Mouse (Mus musculus): ENCODE data around the gene Mas1.

GRCm38 (mm10) chr17:12834317-12834716 lies 33.6 kb downstream of the Mas1 start:
- no peak for TF ChIP-seq POLR2A (IDR thresholded peaks at IDR 0.05; ENCODE audit: insufficient read length, low read depth)
- TF ChIP-seq TCF12 (IDR thresholded peaks at IDR 0.05; ENCODE audit: insufficient read depth, poor library complexity, severe bottlenecking): no peak
- no peak for TF ChIP-seq MYOD1 (IDR thresholded peaks at IDR 0.05; ENCODE audit: control insufficient read depth in 1 of 3, insufficient read length in 2 of 3, low read depth in 2 of 3)
- no peak for TF ChIP-seq USF1 (IDR thresholded peaks at IDR 0.05; ENCODE audit: low read depth)

Measured in myocyte (in vitro differentiated cells).